Mouse (Mus musculus) cerebellum, adult 2 months (tissue): Measurements from ENCODE around the gene Ankef1.

Source experiments
- CTCF ChIP-seq: fragments of 200-500 bp; IDR thresholded peaks from 2 replicates; pipeline ENCODE4 v1.5.1; 2011; ENCODE audit warnings: low read depth, mild to moderate bottlenecking, control low read depth, low read length, moderate library complexity, borderline replicate concordance; ENCODE audit not compliant: insufficient read depth
- POLR2A ChIP-seq: fragments of 200-500 bp; IDR thresholded peaks from 2 replicates; pipeline ENCODE4 v1.6.1; 2011; ENCODE audit warnings: low read length, control low read depth, borderline replicate concordance; ENCODE audit not compliant: insufficient read depth

DNA sequence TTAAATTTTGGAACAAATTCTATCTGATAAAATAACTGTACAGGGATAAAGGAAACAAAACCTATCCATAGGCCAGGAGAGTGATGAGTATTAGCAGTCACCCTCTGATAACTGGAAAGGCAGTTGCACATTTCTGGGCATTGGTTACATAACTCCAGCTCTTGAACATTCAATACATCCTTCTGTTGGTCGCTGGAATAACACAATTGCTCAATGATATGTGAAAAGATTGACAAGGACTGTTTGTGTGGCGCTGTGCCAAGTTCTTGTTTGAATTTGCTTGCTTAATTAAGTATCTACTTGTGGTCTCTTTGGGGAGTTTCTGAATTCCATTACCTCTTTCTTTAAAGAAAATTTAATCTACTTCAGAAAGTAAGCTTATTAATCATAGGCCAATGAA is 81.1 kb downstream of the Ankef1 start:
- TF ChIP-seq CTCF (no peak), POLR2A (no peak)
